Mouse (Mus musculus) embryonic stem cell, embryonic (primary cell): ENCODE data around the gene Ykt6.
"Not testable (repeated sequence)": the region's sequence is repeated elsewhere in the genome, so short reads cannot be mapped to it uniquely, and the experiment has no call there.

ENCODE experiments used
- CTCF ChIA-PET, 4 experiments: fragments of 300-600 bp in 2 of 4; fragments of 350-600 bp in 2 of 4; sonication (Branson Sonifier 250); formaldehyde crosslinking; loops; one replicate each; lab custom pipeline; 2022; ENCODE audit warnings: inconsistent platforms in 2 of 4; lab: Charles Lee
- POLR2A ChIA-PET, 4 experiments: fragments of 300-600 bp in 2 of 4; fragments of 350-600 bp in 2 of 4; sonication (Branson Sonifier 250); formaldehyde crosslinking; loops; one replicate each; lab custom pipeline; 2022; ENCODE audit warnings: antibody characterized with exemption in 4 of 4, inconsistent platforms in 1 of 4; lab: Charles Lee

The Ykt6 gene

DNA sequence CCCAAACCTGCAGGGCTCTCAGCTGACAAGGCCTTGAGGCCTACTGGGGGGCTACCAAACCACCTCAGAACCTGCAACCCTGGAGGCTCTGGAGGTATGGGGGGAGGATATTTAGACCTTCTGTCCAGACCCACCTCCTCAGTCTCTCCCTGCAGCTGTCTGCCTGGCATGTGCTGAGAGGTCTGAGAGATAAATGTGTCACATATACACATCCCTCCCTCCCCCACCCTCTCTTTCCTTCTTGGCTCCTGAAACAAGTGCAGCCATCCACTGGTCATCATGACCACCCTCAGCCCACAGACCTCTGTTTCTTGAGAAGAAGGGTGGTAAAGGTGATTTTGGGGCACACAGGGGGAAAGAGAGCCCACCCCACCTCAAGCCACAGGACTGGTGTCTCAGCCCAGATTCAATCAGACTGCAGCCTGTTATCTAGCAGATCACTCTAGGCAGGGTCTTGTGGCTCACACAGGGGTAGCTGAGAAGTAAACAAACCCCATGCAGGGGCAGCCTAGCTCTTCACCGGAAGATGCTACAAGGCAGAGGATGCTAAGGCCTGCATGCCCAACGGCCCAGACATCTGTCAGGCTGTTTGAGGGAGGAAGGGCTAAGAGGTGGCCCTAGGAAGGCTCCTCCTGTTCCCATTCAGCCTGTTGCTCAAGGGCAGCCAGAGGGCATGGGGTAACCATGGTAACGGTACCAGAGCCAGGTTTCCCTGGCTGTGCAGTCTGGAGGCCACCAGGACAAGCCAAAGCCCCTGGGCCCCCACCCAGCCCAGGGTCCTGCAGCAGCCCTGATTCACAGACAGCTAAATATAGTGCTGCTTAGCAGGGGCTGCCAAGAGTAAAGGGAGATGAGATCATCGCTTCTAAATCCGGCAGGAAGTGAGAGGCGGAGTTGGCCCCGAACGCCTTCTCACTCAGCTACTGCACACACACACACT, 44.6 kb downstream of the Ykt6 start:
- POLR2A ChIA-PET, result interaction anchor here in 2 of 4 experiments (0.7 to 1.1 kb wide), 4 partner anchors 10 to 249 kb away, joined by 3 to 5 read pairs (median 4); no protein-coding TSS in a partner anchor
- CTCF ChIA-PET, result interaction anchor here (0.5 to 2.0 kb wide), 8 partner anchors 9 to 474 kb away, joined by 3 to 7 read pairs (median 4); partner anchors contain the start of gene Dbnl (in 1 of the 4)

DNA sequence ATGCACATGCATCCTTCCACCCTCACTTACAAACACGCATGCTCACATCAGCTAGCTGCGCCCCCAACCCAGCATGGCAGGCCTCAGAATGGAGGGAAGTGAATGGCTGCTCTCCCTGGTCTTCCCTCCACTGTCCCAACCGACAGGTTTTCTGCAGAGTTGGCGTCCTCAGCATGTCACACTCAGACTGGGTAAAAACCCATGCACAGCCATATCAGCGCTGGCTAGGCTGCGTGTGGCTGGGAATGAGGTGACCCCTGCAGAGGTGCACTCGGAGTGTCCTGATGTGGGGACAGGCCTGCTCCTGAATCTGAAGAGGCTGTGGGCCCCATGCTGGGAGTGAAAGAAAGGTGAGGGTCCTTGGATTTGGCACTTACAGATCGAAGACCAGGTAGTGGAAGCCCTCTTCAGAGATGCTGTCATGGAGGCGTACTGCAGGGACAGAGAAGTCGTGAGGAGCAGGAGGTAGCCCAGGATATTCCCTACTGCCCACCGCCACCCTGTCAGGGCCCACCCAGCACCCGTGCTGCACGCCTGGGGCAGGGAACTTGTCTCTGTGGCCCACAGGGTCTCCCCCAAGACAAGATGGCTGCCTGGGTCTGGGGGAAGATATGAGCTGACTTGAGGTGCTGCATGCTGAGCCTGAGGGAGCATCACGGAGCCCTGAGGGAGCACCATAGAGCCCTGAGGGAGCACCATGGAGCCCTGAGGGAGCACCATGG, 45.6 kb downstream of the Ykt6 start:
- CTCF ChIA-PET, result interaction anchor here in 3 of 4 experiments (0.5 to 2.0 kb wide), 5 partner anchors 10 to 473 kb away, joined by 3 to 7 read pairs (median 3); no protein-coding TSS in a partner anchor

GRCm38 (mm10) chr11:6001981-6002649, 46.6 kb downstream of the Ykt6 start:
- ChIA-PET POLR2A (interaction anchor here in 1 of 4 experiments (0.6 kb wide), 1 partner anchor 19 kb away, joined by 16 read pairs; no protein-coding TSS in a partner anchor), CTCF (interaction anchor here in 2 of 4 experiments (1.3 to 2.0 kb wide), 3 partner anchors 32 to 186 kb away, joined by 3 to 7 read pairs (median 7); no protein-coding TSS in a partner anchor)

More for the DNA sequence above, 45.6 kb downstream of the Ykt6 start:
- POLR2A ChIA-PET, result interaction anchor here in 1 of 4 experiments (0.7 kb wide), 2 partner anchors 16 to 21 kb away, joined by 3 read pairs; no protein-coding TSS in a partner anchor

DNA sequence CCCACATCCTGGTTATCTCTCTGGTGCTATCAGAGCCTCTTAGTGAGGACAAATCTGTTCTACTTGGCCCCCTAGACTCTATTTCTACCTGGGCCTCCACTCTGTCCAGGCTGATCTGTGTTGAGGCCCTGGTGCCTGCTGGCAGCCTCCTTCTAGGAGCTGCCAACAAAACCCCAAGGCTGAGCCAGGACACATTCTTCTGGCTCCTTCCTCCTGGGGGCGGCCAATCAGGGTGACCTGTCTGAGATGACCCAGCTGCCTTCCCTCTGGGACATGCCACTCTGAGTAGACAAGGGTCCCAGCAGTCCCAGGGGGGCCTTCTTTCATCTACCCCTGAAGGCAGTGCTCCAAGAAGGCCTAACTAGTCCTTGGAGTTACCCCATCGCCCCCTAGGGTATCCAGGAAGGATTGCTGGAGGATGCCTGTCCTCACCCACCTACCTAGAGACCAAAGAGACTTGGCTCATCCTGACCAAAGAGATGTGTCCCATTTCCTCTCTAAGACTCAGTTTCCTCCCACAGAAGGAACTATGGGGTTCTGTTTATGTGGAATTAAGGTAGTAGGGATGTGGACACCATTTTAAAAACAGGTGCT, 47.6 kb downstream of the Ykt6 start:
- ChIA-PET POLR2A (interaction anchor here in 1 of 4 experiments (0.6 kb wide), 1 partner anchor 461 kb away, joined by 6 read pairs; the partner anchor contains the start of gene Ccdc117), CTCF (interaction anchor here in 3 of 4 experiments (0.6 to 1.5 kb wide), 4 partner anchors 10 to 185 kb away, joined by 3 to 7 read pairs (median 3); no protein-coding TSS in a partner anchor)

DNA sequence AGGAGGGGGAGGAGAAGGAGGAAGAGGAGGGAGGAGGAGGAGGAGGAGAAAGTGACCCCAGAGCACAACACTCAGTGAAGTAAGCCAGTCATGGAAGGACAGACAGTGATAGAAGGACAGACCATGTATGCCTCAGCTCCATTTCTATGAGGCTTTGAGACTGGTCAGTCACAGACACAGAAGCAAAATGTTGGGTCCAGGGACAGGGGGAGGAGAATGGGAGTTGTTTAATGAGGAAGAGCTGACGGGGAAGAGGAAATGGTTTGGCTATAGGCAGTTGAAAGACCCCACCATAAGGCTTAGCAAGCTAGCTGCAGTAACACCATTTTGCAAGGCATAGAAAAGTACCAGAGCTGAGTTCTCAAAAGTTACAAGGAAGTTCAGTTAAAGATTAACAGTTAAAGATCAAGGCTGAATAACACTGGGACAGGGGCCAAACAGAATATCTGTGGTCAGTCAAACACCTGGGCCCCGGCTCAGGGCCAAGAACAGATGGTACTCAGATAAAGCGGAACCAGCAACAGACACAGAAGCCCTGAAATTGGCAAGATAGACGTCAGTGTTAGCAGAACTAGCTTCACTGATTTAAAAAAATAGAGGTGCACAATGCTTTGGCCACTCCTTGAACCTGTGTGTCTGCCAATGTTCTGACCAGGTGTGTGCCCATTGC, 50.0 kb downstream of the Ykt6 start:
- POLR2A ChIA-PET, CTCF ChIA-PET: not testable (repeated sequence)

GRCm38 (mm10) chr11:6006351-6007009, 51.0 kb downstream of the Ykt6 start:
- CTCF ChIA-PET, POLR2A ChIA-PET: not testable (repeated sequence)

DNA sequence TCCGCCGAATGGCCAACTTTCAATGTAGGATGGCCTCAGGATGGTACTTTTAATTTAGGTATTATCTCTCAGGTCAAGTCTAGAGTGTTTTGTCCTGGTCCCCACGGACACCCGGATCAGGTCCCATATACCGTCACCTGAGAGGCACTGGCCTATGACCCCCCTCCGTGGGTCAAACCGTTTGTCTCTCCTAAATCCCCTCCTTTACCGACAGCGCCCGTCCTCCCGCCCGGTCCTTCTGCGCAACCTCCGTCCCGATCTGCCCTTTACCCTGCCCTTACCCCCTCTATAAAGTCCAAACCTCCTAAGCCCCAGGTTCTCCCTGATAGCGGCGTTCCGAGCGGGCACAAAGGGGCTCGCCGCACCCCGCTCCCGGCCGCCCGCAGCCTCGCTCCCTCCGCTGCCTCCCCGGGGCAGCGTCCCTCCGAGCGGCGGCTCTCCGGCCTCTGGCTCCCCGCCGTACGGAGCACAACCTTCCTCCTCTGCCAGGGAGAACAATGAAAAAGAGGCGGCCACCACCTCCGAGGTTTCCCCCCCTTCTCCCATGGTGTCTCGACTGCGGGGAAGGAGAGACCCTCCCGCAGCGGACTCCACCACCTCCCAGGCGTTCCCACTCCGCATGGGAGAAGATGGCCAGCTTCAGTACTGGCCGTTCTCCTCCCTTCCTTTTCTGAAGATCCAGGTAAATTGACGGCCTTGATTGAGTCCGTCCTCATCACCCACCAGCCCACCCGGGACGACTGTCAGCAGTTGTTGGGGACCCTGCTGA, 51.7 kb downstream of the Ykt6 start:
- POLR2A ChIA-PET, result not testable (repeated sequence)
- CTCF ChIA-PET, result interaction anchor here in 1 of 4 experiments (0.7 kb wide), 1 partner anchor 19 kb away, joined by 3 read pairs; no protein-coding TSS in a partner anchor

DNA sequence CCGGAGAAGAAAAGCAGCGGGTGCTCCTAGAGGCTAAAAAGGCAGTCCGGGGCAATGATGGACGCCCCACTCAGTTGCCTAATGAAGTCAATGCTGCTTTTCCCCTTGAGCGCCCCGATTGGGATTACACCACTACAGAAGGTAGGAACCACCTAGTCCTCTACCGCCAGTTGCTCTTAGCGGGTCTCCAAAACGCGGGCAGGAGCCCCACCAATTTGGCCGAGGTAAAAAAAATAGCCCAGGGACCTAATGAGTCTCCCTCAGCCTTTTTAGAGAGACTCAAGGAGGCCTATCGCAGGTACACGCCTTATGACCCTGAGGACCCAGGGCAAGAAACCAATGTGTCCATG, 52.3 kb downstream of the Ykt6 start:
- CTCF ChIA-PET, result interaction anchor here in 1 of 4 experiments (0.7 kb wide), 1 partner anchor 20 kb away, joined by 3 read pairs; no protein-coding TSS in a partner anchor
- POLR2A ChIA-PET, result not testable (repeated sequence)

GRCm38 (mm10) chr11:6010751-6011482, 55.4 kb downstream of the Ykt6 start:
- POLR2A ChIA-PET, CTCF ChIA-PET: not testable (repeated sequence)

DNA sequence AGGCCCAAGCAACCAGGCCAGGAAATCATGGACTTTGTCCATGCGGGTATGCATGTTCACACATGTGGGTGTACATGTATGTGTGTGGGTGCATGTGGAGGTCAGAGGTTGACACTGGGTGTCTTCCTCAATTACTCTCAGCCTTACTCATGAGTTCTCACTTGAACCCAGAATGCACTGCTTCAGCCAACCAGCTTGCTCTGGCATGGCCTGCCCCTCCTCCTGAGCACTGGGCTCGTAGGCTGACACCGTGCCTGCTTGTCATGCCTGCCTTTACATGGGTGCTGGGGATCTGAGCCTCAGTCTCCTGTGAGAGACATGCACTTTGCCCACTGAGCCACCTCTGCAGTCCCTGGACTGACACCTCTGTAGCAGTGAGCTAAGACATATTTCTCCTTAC, 56.4 kb downstream of the Ykt6 start:
- POLR2A ChIA-PET, result no interaction called here
- CTCF ChIA-PET, result interaction anchor here in 1 of 4 experiments (0.6 kb wide), 1 partner anchor 636 kb away, joined by 8 read pairs; no protein-coding TSS in a partner anchor

- CTCF ChIA-PET, result interaction anchor here in 3 of 4 experiments (0.5 to 2.1 kb wide), 6 partner anchors 9 to 272 kb away, joined by 3 to 15 read pairs (median 4); no protein-coding TSS in a partner anchor
- POLR2A ChIA-PET, result interaction anchor here in 1 of 4 experiments (0.8 to 0.9 kb wide), 2 partner anchors 17 to 51 kb away, joined by 3 read pairs; no protein-coding TSS in a partner anchor
These were observed 57.9 kb downstream of the Ykt6 start for GRCm38 (mm10) chr11:6013359-6013758.

DNA sequence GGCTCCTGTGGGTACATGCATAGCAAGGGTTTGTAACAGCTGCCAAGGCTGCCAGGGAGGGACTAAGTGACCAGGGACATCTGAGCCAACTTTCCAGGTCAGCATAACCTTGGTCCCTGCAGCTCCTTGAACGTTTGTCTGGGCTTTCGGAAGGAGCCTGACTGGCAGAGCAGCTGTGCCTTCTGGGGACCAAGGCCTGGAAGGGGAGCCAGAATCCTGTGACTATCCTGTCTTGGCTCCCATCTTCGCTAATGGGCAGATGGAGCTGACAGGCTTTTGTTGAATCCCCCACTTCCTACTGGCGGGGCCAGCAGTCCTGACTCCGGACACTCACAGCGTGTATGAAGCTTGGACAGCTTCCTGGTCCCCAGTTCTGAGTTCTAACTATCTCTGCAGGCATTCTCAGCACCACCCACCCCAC, 59.5 kb downstream of the Ykt6 start:
- CTCF ChIA-PET, result interaction anchor here in 2 of 4 experiments (0.8 to 2.2 kb wide), 4 partner anchors 11 to 129 kb away, joined by 3 to 8 read pairs (median 4); no protein-coding TSS in a partner anchor

DNA sequence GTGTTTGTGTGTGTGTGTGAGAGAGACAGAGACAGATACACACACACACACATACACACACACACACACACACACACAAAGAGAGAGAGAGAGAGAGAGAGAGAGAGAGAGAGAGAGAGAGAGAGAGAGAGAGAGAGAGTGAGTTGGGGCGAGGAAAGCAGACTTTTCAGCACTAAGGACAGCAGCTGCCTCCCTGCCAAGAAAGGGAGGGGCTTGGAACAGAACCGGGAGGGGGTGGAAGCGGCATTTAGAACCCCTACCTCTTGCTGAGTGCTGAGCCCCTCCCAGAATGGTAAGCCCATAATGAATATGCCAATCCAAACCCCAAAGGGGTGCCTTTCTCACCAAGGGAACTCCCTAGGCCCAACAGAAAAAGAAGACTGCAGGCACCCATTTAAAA, 60.9 kb downstream of the Ykt6 start:
- POLR2A ChIA-PET, result interaction anchor here in 3 of 4 experiments (0.6 to 2.0 kb wide), 7 partner anchors 15 to 484 kb away, joined by 3 to 11 read pairs (median 4); partner anchors contain the start of gene Dbnl (in 1 of the 3)
- CTCF ChIA-PET, result interaction anchor here in 3 of 4 experiments (0.6 to 2.2 kb wide), 7 partner anchors 13 to 172 kb away, joined by 3 to 7 read pairs (median 3); no protein-coding TSS in a partner anchor

More for the DNA sequence above, 59.5 kb downstream of the Ykt6 start:
- POLR2A ChIA-PET, result interaction anchor here in 1 of 4 experiments (2.0 kb wide), 1 partner anchor 24 kb away, joined by 11 read pairs; no protein-coding TSS in a partner anchor

DNA sequence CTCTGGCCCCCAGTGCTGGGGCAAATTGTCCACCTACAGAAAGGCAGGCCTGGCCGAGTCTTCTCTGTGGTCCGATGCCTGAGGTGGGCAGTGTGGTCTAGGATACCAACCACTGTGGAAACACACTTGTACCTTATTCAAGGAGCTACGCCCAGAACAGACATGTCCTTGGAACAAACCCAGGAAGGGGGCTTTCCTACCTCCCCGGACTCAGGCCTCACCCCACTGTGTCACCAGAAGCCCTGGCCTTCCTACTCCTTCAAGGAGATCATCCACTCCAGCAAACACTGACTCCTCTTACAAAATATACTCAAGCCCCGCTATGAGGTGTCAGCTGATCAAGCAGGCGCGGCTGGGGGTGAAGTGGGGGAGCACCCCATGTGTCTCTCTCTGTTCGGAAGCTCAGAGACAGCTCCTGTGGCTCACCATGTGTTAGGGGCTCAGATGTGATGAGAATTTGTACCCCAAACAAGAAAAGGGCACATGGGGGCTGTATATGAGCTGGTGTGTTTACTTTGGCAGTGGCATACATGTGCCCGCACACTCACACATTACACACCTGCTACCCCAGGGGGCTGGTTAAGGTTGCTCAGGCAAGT, 61.4 kb downstream of the Ykt6 start:
- POLR2A ChIA-PET, result interaction anchor here (0.6 to 2.0 kb wide), 11 partner anchors 12 to 483 kb away, joined by 3 to 11 read pairs (median 4); partner anchors contain the start of gene Dbnl (in 1 of the 4)
- CTCF ChIA-PET, result interaction anchor here in 3 of 4 experiments (0.6 to 1.1 kb wide), 6 partner anchors 14 to 171 kb away, joined by 3 to 7 read pairs (median 3); no protein-coding TSS in a partner anchor
